Mouse (Mus musculus) hindbrain, embryonic 14.5 days (tissue): ENCODE data around the gene Gfy. TPM values are rescaled to one million over a fixed set of nuclear protein-coding genes. Genes with fewer than 3 reads are reported as not detected.
A peak's percentile ranks its signal among the peaks of the same experiment; 100 is the strongest.

Source experiments
- ATAC-seq: fragments of 200-750 bp; cut with Nextera tagmentation; 2 replicates; pipeline ENCODE4 v1.8.0; 2017; ENCODE audit warnings: moderate number of reproducible peaks, mild to moderate bottlenecking, moderate TSS enrichment, moderate library complexity; ENCODE audit not compliant: low FRiP score
- DNase-seq: peaks from one replicate; pipeline ENCODE4 v3.0.0-alpha.2; 2015; ENCODE audit warnings: low spot score
- H3K27ac ChIP-seq: fragments of 300-500 bp; sonication (generic); 2 replicates; pipeline ENCODE4 v1.5.1; 2014; ENCODE audit warnings: mild to moderate bottlenecking, moderate library complexity
- H3K27me3 ChIP-seq: fragments of 300-500 bp; sonication (generic); 2 replicates; pipeline ENCODE4 v1.6.1; 2014; ENCODE audit warnings: mild to moderate bottlenecking, low read length, mixed read lengths; ENCODE audit not compliant: control insufficient read depth, insufficient read depth
- H3K36me3 ChIP-seq: fragments of 300-500 bp; sonication (generic); replicated peaks from 2 replicates; pipeline ENCODE4 v1.6.1; 2014; ENCODE audit not compliant: control insufficient read depth, insufficient read depth
- H3K4me1 ChIP-seq: fragments of 300-500 bp; sonication (generic); replicated peaks from 2 replicates; pipeline ENCODE4 v1.6.1; 2014; ENCODE audit warnings: antibody characterized with exemption, low read length, mixed read lengths; ENCODE audit not compliant: control insufficient read depth, insufficient read depth
- H3K4me2 ChIP-seq: fragments of 300-500 bp; sonication (generic); replicated peaks from 2 replicates; pipeline ENCODE4 v1.6.1; 2014; ENCODE audit warnings: mild to moderate bottlenecking, moderate library complexity
- H3K4me3 ChIP-seq: fragments of 300-500 bp; sonication (generic); replicated peaks from 2 replicates; pipeline ENCODE4 v1.5.1; 2014; ENCODE audit warnings: mild to moderate bottlenecking, low read length
- H3K9ac ChIP-seq: fragments of 300-500 bp; sonication (generic); 2 replicates; pipeline ENCODE4 v1.6.1; 2014
- H3K9me3 ChIP-seq: fragments of 300-500 bp; sonication (generic); 2 replicates; pipeline ENCODE4 v1.6.1; 2016; ENCODE audit warnings: low read length; ENCODE audit not compliant: control insufficient read depth
- WGBS: fragments of 180-500 bp; shearing (Covaris S2); extraction: QIAGEN DNeasy Blood & Tissue Kit; methylation state at CpG from one replicate; pipeline ENCODE4 v1.1.7; 2014; 5-methylcytosine and 5-hydroxymethylcytosine counted together
- polyA plus RNA-seq: library from polyadenylated mRNA; unstranded; fragments of >200 nt; fragmentation: Nextera tagmentation; extraction: Ambion mirVana; gene quantifications from 2 replicates; pipeline ENCODE4 v1.2.1, GENCODE M21; 2014

Gene Gfy
- polyA plus RNA-seq, 1 experiment from 2014 or later, result not detected

DNA sequence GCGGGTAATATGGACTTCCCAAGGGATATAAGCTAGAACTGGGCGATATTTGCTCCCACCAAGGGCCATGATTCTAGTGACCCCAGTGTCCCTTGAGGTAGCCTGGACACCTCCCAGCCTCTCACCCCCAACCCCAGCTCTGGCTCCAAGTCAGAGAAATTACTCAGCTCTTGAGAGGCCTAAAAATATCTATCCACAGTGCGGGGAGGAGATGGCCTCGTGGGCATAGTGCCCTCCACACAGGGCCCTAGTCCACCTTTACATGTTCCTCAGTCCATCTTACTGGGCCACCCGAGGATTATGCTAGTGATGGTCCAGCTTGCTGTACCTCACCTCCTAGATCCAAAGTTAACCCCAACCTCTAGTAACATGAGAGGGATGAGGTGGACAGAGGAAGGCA, 14.5 kb downstream of the Gfy start:
- ATAC-seq (no peak), DNase-seq (no peak)
- H3K9ac ChIP-seq, result no peak overlapping the region
- peaks cover 74% of the 10 kb centered on the region for H3K27me3 ChIP-seq
- H3K4me2 ChIP-seq, result no peak overlapping the region
- peaks cover 28% of the 10 kb centered on the region for H3K4me1 ChIP-seq
- no peak overlapping the region for H3K27ac ChIP-seq
- no peak overlapping the region for H3K4me3 ChIP-seq
- H3K9me3 ChIP-seq, result 0 out of 2 replicates have a peak, but pooled peaks cover 5% of the 10 kb centered on the region
- 69% methylated on average over 5 of the region's 5 CpGs for WGBS
- H3K36me3 ChIP-seq, result 0 out of 2 replicates have a peak, but pooled peaks cover 9% of the 10 kb centered on the region

- peak within 1 kb of the TSS; percentile 42 for H3K9ac ChIP-seq
- peaks cover 28% of the 10 kb centered on the region for H3K4me1 ChIP-seq
- H3K36me3 ChIP-seq, result peaks cover 17% of the 10 kb centered on the region; the same call in 1 of the 2 replicates
- H3K4me2 ChIP-seq, result peak within 1 kb of the TSS; percentile 54
- no peak within 1 kb of the TSS for H3K27ac ChIP-seq
- peaks cover 65% of the 10 kb centered on the region for H3K27me3 ChIP-seq
- 3% methylated on average over 36 of the region's 41 CpGs for WGBS
- DNase-seq (no peak), ATAC-seq (no peak)
- no peaks in the 10 kb centered on the region for H3K9me3 ChIP-seq
- peak within 1 kb of the TSS; percentile 25 for H3K4me3 ChIP-seq
Observed at GRCm38 (mm10) chr7:45163735-45164490, 15.5 kb downstream of the Gfy start, which contains the start of gene Slc17a7. Gene Slc17a7 (plus strand): TSS chr7:45163949.

DNA sequence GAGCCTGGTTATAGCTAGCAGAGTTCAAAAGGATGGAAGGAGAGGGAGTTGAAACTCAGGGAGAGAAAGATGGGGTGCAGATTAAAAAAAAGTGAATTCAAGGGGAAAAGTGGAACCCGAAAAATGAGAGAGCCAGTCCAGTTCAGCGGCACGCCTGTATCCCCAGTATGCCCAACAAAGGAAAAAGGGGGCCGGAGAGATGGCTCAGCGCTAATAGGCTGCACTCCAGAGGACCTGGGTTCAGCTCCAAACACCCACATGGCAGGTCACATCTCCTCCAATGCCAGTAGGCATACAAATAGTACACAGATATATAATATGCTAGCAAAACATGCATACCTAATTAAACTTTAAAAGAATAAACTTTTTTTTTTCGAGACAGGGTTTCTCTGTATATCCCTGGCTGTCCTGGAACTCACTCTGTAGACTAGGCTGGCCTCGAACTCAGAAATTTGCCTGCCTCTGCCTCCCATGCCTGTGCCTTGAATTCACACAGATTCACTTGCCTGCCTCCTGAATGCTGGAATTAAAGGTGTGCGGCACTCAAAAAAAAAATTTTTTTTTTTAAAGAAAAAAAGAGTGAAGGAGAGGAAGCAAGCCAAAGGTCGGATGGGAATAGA, 16.3 kb downstream of the Gfy start:
- DNase-seq, result no peak
- no peak for ATAC-seq
- H3K4me3 ChIP-seq, result no peak overlapping the region
- H3K27ac ChIP-seq, result no peak overlapping the region
- no peaks in the 10 kb centered on the region for H3K9me3 ChIP-seq
- H3K9ac ChIP-seq, result no peak overlapping the region
- H3K4me2 ChIP-seq, result no peak overlapping the region
- H3K27me3 ChIP-seq, result peaks cover 57% of the 10 kb centered on the region
- 79% methylated on average over 9 of the region's 9 CpGs for WGBS
- peaks cover 22% of the 10 kb centered on the region; the same call in 1 of the 2 replicates for H3K36me3 ChIP-seq
- H3K4me1 ChIP-seq, result peaks cover 23% of the 10 kb centered on the region

DNA sequence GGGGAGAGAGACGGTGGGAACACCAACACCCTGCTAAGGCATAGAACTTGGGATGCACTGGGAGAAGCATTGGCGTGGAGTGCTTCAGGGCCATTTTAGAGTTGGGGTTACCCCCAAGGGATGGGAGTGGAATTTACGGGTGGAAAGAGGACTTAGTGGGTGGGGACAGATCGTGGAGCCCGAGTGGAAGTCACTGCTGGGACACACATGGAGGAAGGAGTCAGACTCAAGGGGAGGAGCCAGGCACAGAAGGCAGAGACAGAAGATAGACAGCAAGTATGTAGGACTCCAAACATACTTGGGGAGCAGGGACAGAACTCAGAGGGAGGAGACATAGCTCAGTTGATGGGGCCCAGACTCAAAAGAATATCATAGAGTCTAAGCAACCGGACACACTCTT, 16.8 kb downstream of the Gfy start:
- DNase-seq (no peak), ATAC-seq (no peak)
- Histone ChIP-seq H3K4me1 (peaks cover 18% of the 10 kb centered on the region), H3K4me2 (peak overlapping the region; percentile 70), H3K27ac (no peak overlapping the region), H3K27me3 (peaks cover 52% of the 10 kb centered on the region), H3K9me3 (no peaks in the 10 kb centered on the region), H3K4me3 (peak overlapping the region; percentile 34), H3K36me3 (peaks cover 22% of the 10 kb centered on the region), H3K9ac (0 out of 2 replicates have a peak overlapping the region, but pooled peaks have one; percentile 26)
- WGBS, result 28% methylated on average over 6 of the region's 6 CpGs

GRCm38 (mm10) chr7:45161612-45162473, 17.5 kb downstream of the Gfy start:
- Histone ChIP-seq H3K9ac (0 out of 2 replicates have a peak overlapping the region, but pooled peaks have one; percentile 26), H3K9me3 (no peaks in the 10 kb centered on the region), H3K36me3 (peaks cover 22% of the 10 kb centered on the region), H3K27me3 (peaks cover 44% of the 10 kb centered on the region), H3K4me2 (peak overlapping the region; percentile 70), H3K4me3 (peak overlapping the region; percentile 34), H3K27ac (0 out of 2 replicates have a peak overlapping the region, but pooled peaks have one; percentile 20), H3K4me1 (peaks cover 18% of the 10 kb centered on the region)
- DNase-seq, result peak; percentile 90
- peak; percentile 92 for ATAC-seq
- WGBS, result 5% methylated on average over 35 of the region's 35 CpGs

GRCm38 (mm10) chr7:45160866-45161265, 18.5 kb downstream of the Gfy start:
- peaks cover 18% of the 10 kb centered on the region for H3K4me1 ChIP-seq
- no peak for DNase-seq
- peaks cover 35% of the 10 kb centered on the region for H3K27me3 ChIP-seq
- no peak overlapping the region for H3K27ac ChIP-seq
- 91% methylated on average over 3 of the region's 3 CpGs for WGBS
- H3K9ac ChIP-seq, result no peak overlapping the region
- H3K4me3 ChIP-seq, result no peak overlapping the region
- H3K9me3 ChIP-seq, result no peaks in the 10 kb centered on the region
- H3K4me2 ChIP-seq, result no peak overlapping the region
- H3K36me3 ChIP-seq, result peaks cover 25% of the 10 kb centered on the region
- no peak for ATAC-seq

DNA sequence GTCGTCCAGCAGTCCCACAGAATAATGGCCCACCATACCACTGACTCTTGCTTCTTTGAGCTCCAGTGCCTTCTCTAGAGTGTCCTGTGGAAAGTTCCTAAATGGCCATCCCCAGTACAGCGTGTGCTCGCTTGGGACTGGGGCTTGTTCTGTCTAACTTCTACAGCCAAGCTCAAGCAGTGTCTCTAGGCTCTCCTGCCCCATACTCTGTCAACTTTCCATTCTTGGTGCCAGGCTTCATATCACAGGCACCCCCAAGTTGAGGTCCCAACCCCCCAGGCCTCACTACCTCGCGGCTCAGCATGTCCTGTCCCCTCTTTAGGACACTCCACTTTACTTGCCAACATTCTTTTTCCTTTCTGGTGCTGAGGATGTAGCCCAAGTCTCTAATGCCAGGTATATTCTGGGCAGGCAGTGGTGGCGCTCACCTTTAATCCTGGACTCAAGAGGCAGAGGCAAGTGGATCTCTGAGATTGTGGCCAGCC, 19.0 kb downstream of the Gfy start:
- no peak overlapping the region for H3K4me3 ChIP-seq
- H3K27ac ChIP-seq, result no peak overlapping the region
- WGBS, result 94% methylated on average over 6 of the region's 6 CpGs
- H3K4me1 ChIP-seq, result peaks cover 18% of the 10 kb centered on the region
- peaks cover 25% of the 10 kb centered on the region for H3K36me3 ChIP-seq
- ATAC-seq (no peak), DNase-seq (no peak)
- H3K27me3 ChIP-seq, result peaks cover 30% of the 10 kb centered on the region
- H3K4me2 ChIP-seq, result no peak overlapping the region
- H3K9me3 ChIP-seq, result no peaks in the 10 kb centered on the region
- no peak overlapping the region for H3K9ac ChIP-seq

DNA sequence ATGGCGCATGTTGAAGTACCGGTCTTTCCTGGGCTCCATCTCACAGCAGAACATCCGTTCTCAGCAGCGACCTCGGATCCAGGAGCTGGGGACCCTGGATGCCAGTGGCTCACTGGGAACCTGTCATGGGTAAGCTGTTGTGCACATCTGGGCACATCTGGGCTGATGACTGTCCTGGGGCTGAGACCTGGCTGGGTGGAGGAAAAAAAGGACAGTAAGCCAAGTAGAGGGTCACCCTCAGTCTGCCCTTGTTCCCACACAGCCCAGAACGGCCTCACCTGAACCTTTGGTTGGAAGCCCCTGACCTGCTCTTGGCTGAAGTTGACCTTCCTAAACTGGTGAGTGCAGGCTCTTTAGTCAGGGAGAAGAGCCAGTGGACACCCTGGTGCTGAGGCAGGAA, 20.4 kb downstream of the Gfy start:
- DNase-seq, result no peak
- H3K36me3 ChIP-seq, result peaks cover 25% of the 10 kb centered on the region
- peaks cover 22% of the 10 kb centered on the region for H3K4me1 ChIP-seq
- H3K4me2 ChIP-seq, result no peak overlapping the region
- no peak for ATAC-seq
- H3K27me3 ChIP-seq, result peaks cover 16% of the 10 kb centered on the region
- H3K27ac ChIP-seq, result no peak overlapping the region
- 98% methylated on average over 6 of the region's 6 CpGs for WGBS
- no peaks in the 10 kb centered on the region for H3K9me3 ChIP-seq
- no peak overlapping the region for H3K9ac ChIP-seq
- H3K4me3 ChIP-seq, result no peak overlapping the region
